Comparison of ENCODE assay signal across 12 mouse cellular contexts in genomic region chr9:110293254-110293718, GRCm38 (mm10). TPM values are rescaled to one million over a fixed set of nuclear protein-coding genes. Genes with fewer than 3 reads are reported as not detected.
DNase-seq lines count a peak whose midpoint lies in the region; ATAC-seq and TF ChIP-seq lines count a peak whose summit lies in the region.
"Had no signal": no experiment of that assay in that cellular context is flagged by ENCODE, and none has a peak within 500 bp of the region (broad histone marks: within the 10 kb centered on the region; RNA-seq: fewer than 3 reads in every experiment).

No protein-coding gene starts in this region.

- peak; percentile 50 for DNase-seq in layer of hippocampus, adult 9-11 months
- DNase-seq in layer of hippocampus, adult 11-12 months (ENCODE audit: low spot score): no peak
- DNase-seq in hindbrain, embryonic 14.5 days (ENCODE audit: low spot score): no peak
- no peak for DNase-seq in urinary bladder, postnatal 10 days (ENCODE audit: low spot score)
- DNase-seq: kidney, adult 11 months; liver, postnatal 0 days had no signal

- no peak overlapping the region for H3K4me2 ChIP-seq in hindbrain, embryonic 14.5 days (replicated peaks)
- no peak overlapping the region for H3K4me2 ChIP-seq in midbrain, embryonic 12.5 days (replicated peaks)
- H3K4me2 ChIP-seq in heart, embryonic 12.5 days: no peak overlapping the region
- H3K4me2 ChIP-seq: heart, embryonic 15.5 days had no signal

- peak overlapping the region; percentile 43; the same call in 1 of the 2 replicates for H3K27ac ChIP-seq in hindbrain, embryonic 14.5 days
- H3K27ac ChIP-seq in midbrain, embryonic 12.5 days (replicated peaks): peak overlapping the region; percentile 36
- no peak overlapping the region; the same call in 1 of the 2 replicates for H3K27ac ChIP-seq in testis, adult 2 months (ENCODE audit: control insufficient read depth, insufficient read depth, low read depth, low read length)
- H3K27ac ChIP-seq in heart, embryonic 12.5 days (ENCODE audit: poor library complexity, severe bottlenecking): no peak overlapping the region
- H3K27ac ChIP-seq: embryonic facial prominence, embryonic 10.5 days; heart, embryonic 15.5 days; stomach, postnatal 0 days had no signal

- no peaks in the 10 kb centered on the region for H3K9me3 ChIP-seq in hindbrain, embryonic 14.5 days (ENCODE audit: control insufficient read depth, low read length)
- H3K9me3 ChIP-seq in midbrain, embryonic 12.5 days: no peaks in the 10 kb centered on the region
- H3K9me3 ChIP-seq in heart, embryonic 12.5 days (replicated peaks): no peaks in the 10 kb centered on the region
- H3K9me3 ChIP-seq: embryonic facial prominence, embryonic 10.5 days; heart, embryonic 15.5 days had no signal

- H3K27me3 ChIP-seq in hindbrain, embryonic 14.5 days (ENCODE audit: control insufficient read depth, insufficient read depth, low read length): no peaks in the 10 kb centered on the region
- no peaks in the 10 kb centered on the region for H3K27me3 ChIP-seq in midbrain, embryonic 12.5 days
- H3K27me3 ChIP-seq in testis, adult 2 months (ENCODE audit: control insufficient read depth, insufficient read depth, low read length): no peaks in the 10 kb centered on the region
- no peaks in the 10 kb centered on the region for H3K27me3 ChIP-seq in heart, embryonic 12.5 days (replicated peaks)
- H3K27me3 ChIP-seq: heart, embryonic 15.5 days had no signal

- no peak overlapping the region for H3K9ac ChIP-seq in hindbrain, embryonic 14.5 days
- no peak overlapping the region for H3K9ac ChIP-seq in midbrain, embryonic 12.5 days (replicated peaks)
- H3K9ac ChIP-seq in heart, embryonic 12.5 days: no peak overlapping the region
- H3K9ac ChIP-seq: heart, embryonic 15.5 days; liver, postnatal 0 days had no signal

- TF ChIP-seq CTCF in testis, adult 2 months (IDR thresholded peaks at IDR 0.05; ENCODE audit: control insufficient read depth, insufficient read depth, insufficient replicate concordance, low read depth, low read length): no peak

- no peaks in the 10 kb centered on the region for H3K4me1 ChIP-seq in hindbrain, embryonic 14.5 days (replicated peaks; ENCODE audit: control insufficient read depth, insufficient read depth, low read length)
- H3K4me1 ChIP-seq in midbrain, embryonic 12.5 days: peaks cover 10% of the 10 kb centered on the region; the same call in 1 of the 2 replicates
- peaks cover 8% of the 10 kb centered on the region; the same call in 1 of the 2 replicates for H3K4me1 ChIP-seq in testis, adult 2 months (ENCODE audit: control insufficient read depth, insufficient read depth, low read length)
- H3K4me1 ChIP-seq in heart, embryonic 12.5 days (replicated peaks): peaks cover 10% of the 10 kb centered on the region; the same call in 1 of the 2 replicates
- H3K4me1 ChIP-seq: heart, embryonic 15.5 days had no signal

- no peaks in the 10 kb centered on the region for H3K36me3 ChIP-seq in hindbrain, embryonic 14.5 days (replicated peaks; ENCODE audit: control insufficient read depth, insufficient read depth)
- H3K36me3 ChIP-seq in midbrain, embryonic 12.5 days: no peaks in the 10 kb centered on the region
- no peaks in the 10 kb centered on the region for H3K36me3 ChIP-seq in testis, adult 2 months (ENCODE audit: control insufficient read depth, insufficient read depth, low read length)
- H3K36me3 ChIP-seq in heart, embryonic 12.5 days: no peaks in the 10 kb centered on the region
- H3K36me3 ChIP-seq: embryonic facial prominence, embryonic 10.5 days; heart, embryonic 15.5 days had no signal

- no peak for TF ChIP-seq POLR2A in testis, adult 2 months (IDR thresholded peaks at IDR 0.05; ENCODE audit: control insufficient read depth, low read depth, low read length)

- ATAC-seq in hindbrain, embryonic 14.5 days (ENCODE audit: low FRiP score): no peak
- no peak for ATAC-seq in midbrain, embryonic 12.5 days (ENCODE audit: low FRiP score, low read depth)
- ATAC-seq in heart, embryonic 12.5 days (ENCODE audit: insufficient number of reproducible peaks, low FRiP score): no peak
- ATAC-seq: liver, postnatal 0 days had no signal

- 54% methylated on average over 12 of the region's 12 CpGs for whole genome bisulfite sequencing in hindbrain, embryonic 14.5 days
- WGBS in midbrain, embryonic 12.5 days: 54% methylated on average over 12 of the region's 12 CpGs
- WGBS in heart, embryonic 12.5 days: 56% methylated on average over 12 of the region's 12 CpGs

- H3K4me3 ChIP-seq in hindbrain, embryonic 14.5 days (replicated peaks; ENCODE audit: low read length): no peak overlapping the region
- no peak overlapping the region for H3K4me3 ChIP-seq in midbrain, embryonic 12.5 days
- peak overlapping the region; percentile 81 for H3K4me3 ChIP-seq in testis, adult 2 months (ENCODE audit: control insufficient read depth, low read depth, low read length)
- no peak overlapping the region for H3K4me3 ChIP-seq in heart, embryonic 12.5 days
- H3K4me3 ChIP-seq: embryonic facial prominence, embryonic 10.5 days; heart, embryonic 15.5 days had no signal

RNA-seq across cellular contexts. Expression of gene Elp6, which starts 11.7 kb away (rescaled TPM):
- 35.9 TPM in 2 replicates for polyA plus RNA-seq in hindbrain, embryonic 14.5 days (2014; fragmentation: Nextera tagmentation; extraction: Ambion mirVana)
- 34.8 and 38.7 TPM in 2 replicates for polyA plus RNA-seq in midbrain, embryonic 12.5 days (2016; fragmentation: Nextera tagmentation; extraction: Ambion mirVana)
- polyA plus RNA-seq in testis, adult 2 months (2012; rRNA removed): 5.1 TPM in 2 replicates
- 13.8 and 15.3 TPM in 2 replicates for polyA plus RNA-seq in heart, embryonic 12.5 days (2016; fragmentation: Nextera tagmentation; extraction: Ambion mirVana)

RNA-seq across cellular contexts. Expression of gene Scap, which starts 39.8 kb away (rescaled TPM):
- 53.5 and 54.6 TPM in 2 replicates for polyA plus RNA-seq in hindbrain, embryonic 14.5 days (2014; fragmentation: Nextera tagmentation; extraction: Ambion mirVana)
- polyA plus RNA-seq in midbrain, embryonic 12.5 days (2016; fragmentation: Nextera tagmentation; extraction: Ambion mirVana): 39.3 and 44.2 TPM in 2 replicates
- polyA plus RNA-seq in testis, adult 2 months (2012; rRNA removed): 10.8 and 13.3 TPM in 2 replicates
- polyA plus RNA-seq in heart, embryonic 12.5 days (2016; fragmentation: Nextera tagmentation; extraction: Ambion mirVana): 22.2 and 23.9 TPM in 2 replicates

RNA-seq across cellular contexts. Expression of gene Cspg5, which starts 49.7 kb away (rescaled TPM):
- polyA plus RNA-seq in hindbrain, embryonic 14.5 days (2014; fragmentation: Nextera tagmentation; extraction: Ambion mirVana): 139 and 148 TPM in 2 replicates
- polyA plus RNA-seq in midbrain, embryonic 12.5 days (2016; fragmentation: Nextera tagmentation; extraction: Ambion mirVana): 25.3 and 31.3 TPM in 2 replicates
- 1.6 and 2.0 TPM in 2 replicates for polyA plus RNA-seq in testis, adult 2 months (2012; rRNA removed)
- 1.9 and 2.1 TPM in 2 replicates for polyA plus RNA-seq in heart, embryonic 12.5 days (2016; fragmentation: Nextera tagmentation; extraction: Ambion mirVana)

Comparison
In these comparisons a context has a peak if more than half of its experiments do, and no peak if none do; other contexts are left out.
1. H3K27ac ChIP-seq: peak in hindbrain, embryonic 14.5 days (single experiment) and midbrain, embryonic 12.5 days (single experiment); none in testis, adult 2 months (single experiment) and heart, embryonic 12.5 days (single experiment).